Mouse (Mus musculus): ENCODE measurements around the gene Sds. TPM values are rescaled to one million over a fixed set of nuclear protein-coding genes. Genes with fewer than 3 reads are reported as not detected.

Sds gene
- polyA plus RNA-seq (2016; fragmentation: Nextera tagmentation; extraction: Ambion mirVana) = not detected in 2 replicates

GRCm38 (mm10) chr5:120476296-120476695 lies at the start of gene Sds:
Sds (plus strand) TSS chr5:120476526.
- H3K4me3 ChIP-seq = peak within 1 kb of the TSS; percentile 9; the same call in 1 of the 2 replicates
- H3K9me3 ChIP-seq = no peaks in the 10 kb centered on the region
- 16% methylated on average over 13 of the region's 13 CpGs for WGBS
- 0 out of 2 replicates have a peak within 1 kb of the TSS, but pooled peaks have one; percentile 52 for H3K27ac ChIP-seq
- H3K36me3 ChIP-seq (replicated peaks) = no peaks in the 10 kb centered on the region
- H3K4me1 ChIP-seq = peaks cover 14% of the 10 kb centered on the region
- peaks cover 18% of the 10 kb centered on the region; the same call in 1 of the 2 replicates for H3K27me3 ChIP-seq (ENCODE audit: poor library complexity, severe bottlenecking)
- DNase-seq (ENCODE audit: extremely low spot score, low spot score) = no peak

DNA sequence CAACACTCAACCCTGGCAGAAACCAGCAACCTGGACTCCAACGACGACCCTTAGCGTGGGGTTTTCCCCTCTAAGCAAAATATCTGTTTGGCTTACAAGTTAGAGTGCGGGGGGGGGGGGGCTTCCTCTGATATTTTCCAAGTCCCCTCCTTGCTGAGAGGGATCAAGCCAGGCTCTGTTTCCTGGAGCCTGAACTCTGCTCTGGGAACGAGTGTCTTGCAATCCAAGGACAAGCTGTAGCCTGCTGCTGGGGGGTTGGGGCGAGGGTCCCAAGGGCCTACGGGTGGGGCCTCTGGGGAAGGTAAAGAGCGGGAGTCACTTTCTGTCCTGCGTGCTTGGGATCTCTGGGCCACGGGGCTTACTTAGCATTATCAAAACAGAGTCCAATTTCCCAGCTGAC lies 49.8 kb upstream of the Sds start:
- H3K9me3 ChIP-seq = no peaks in the 10 kb centered on the region
- DNase-seq (ENCODE audit: extremely low spot score, low spot score) = peak; percentile 25
- no peaks in the 10 kb centered on the region for H3K36me3 ChIP-seq (replicated peaks)
- peak overlapping the region; percentile 61 for H3K4me3 ChIP-seq
- 1% methylated on average over 10 of the region's 10 CpGs for WGBS
- peak overlapping the region; percentile 69 for H3K27ac ChIP-seq
- H3K27me3 ChIP-seq (ENCODE audit: poor library complexity, severe bottlenecking) = peaks cover 100% of the 10 kb centered on the region
- H3K4me1 ChIP-seq = peaks cover 75% of the 10 kb centered on the region

DNA sequence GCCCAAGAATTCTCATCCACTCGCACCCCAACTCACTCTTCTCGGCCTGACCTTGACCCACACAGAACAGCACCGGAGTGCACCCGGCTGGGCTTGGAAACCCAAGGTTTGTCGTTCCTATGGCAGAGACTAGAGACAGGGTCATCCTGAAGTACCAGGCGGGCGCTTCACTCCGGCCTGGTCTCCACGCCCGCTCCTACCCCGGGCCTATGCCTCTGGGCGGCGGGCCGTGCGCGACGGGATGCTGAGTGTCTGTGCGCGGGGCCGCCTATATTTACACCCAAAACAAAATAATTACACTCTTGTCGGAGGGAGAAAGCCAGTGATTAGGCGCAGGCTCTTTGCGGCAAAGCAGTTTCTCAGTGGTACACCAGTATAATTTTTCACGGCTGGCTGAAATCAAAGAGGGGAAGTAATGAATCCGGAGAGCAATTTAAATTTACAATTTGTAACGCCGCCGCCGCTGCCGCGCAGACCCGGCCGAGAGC lies 48.8 kb upstream of the Sds start:
- H3K27ac ChIP-seq = peak overlapping the region; percentile 69
- peaks cover 100% of the 10 kb centered on the region for H3K27me3 ChIP-seq (ENCODE audit: poor library complexity, severe bottlenecking)
- H3K36me3 ChIP-seq (replicated peaks) = no peaks in the 10 kb centered on the region
- no peaks in the 10 kb centered on the region for H3K9me3 ChIP-seq
- peak; percentile 48 for DNase-seq (ENCODE audit: extremely low spot score, low spot score)
- H3K4me3 ChIP-seq = peak overlapping the region; percentile 61
- peaks cover 81% of the 10 kb centered on the region for H3K4me1 ChIP-seq
- under 1% methylated on average over 33 of the region's 33 CpGs for WGBS

GRCm38 (mm10) chr5:120428189-120428838 lies 48.0 kb upstream of the Sds start:
- H3K4me3 ChIP-seq = peak overlapping the region; percentile 61
- H3K27ac ChIP-seq = peak overlapping the region; percentile 69
- H3K4me1 ChIP-seq = peaks cover 87% of the 10 kb centered on the region
- H3K27me3 ChIP-seq (ENCODE audit: poor library complexity, severe bottlenecking) = peaks cover 100% of the 10 kb centered on the region
- DNase-seq (ENCODE audit: extremely low spot score, low spot score) = peak; percentile 25
- no peaks in the 10 kb centered on the region for H3K36me3 ChIP-seq (replicated peaks)
- 3% methylated on average over 21 of the region's 21 CpGs for WGBS
- H3K9me3 ChIP-seq = no peaks in the 10 kb centered on the region

- Histone ChIP-seq H3K4me3 (peak overlapping the region; percentile 61), H3K27me3 (ENCODE audit: poor library complexity, severe bottlenecking) (peaks cover 100% of the 10 kb centered on the region), H3K4me1 (peaks cover 94% of the 10 kb centered on the region), H3K27ac (peak overlapping the region; percentile 69; the same call in 1 of the 2 replicates), H3K36me3 (replicated peaks) (no peaks in the 10 kb centered on the region), H3K9me3 (no peaks in the 10 kb centered on the region)
- WGBS = 3% methylated on average over 5 of the region's 6 CpGs
- peak; percentile 37 for DNase-seq (ENCODE audit: extremely low spot score, low spot score)
These were observed 47.3 kb upstream of the Sds start for GRCm38 (mm10) chr5:120428990-120429389.

DNA sequence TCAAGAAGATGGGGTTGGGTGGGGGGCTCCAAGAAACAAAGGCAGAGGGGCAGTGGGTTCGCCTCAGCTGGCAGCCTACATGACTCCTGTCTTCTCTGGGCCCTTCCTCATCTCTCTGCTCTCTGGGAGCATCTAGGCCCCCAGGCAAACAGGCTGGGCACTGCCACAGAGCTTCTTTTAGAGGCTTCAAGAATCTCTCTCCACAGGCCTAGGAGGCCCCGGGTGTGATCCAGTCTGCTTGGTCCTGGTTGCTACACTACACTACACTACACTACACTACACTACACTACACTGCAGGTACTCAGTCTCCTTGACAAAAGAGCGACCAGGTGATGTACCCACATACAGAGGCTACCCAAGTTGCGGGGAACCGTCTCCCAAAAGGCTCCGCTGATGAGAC lies 46.6 kb upstream of the Sds start:
- 14% methylated on average over 6 of the region's 6 CpGs for WGBS
- DNase-seq (ENCODE audit: extremely low spot score, low spot score) = no peak
- no peaks in the 10 kb centered on the region for H3K9me3 ChIP-seq
- peak overlapping the region; percentile 61 for H3K4me3 ChIP-seq
- peaks cover 94% of the 10 kb centered on the region for H3K4me1 ChIP-seq
- peaks cover 100% of the 10 kb centered on the region for H3K27me3 ChIP-seq (ENCODE audit: poor library complexity, severe bottlenecking)
- H3K36me3 ChIP-seq (replicated peaks) = 0 out of 2 replicates have a peak, but pooled peaks cover under 1% of the 10 kb centered on the region
- H3K27ac ChIP-seq = peak overlapping the region; percentile 69

GRCm38 (mm10) chr5:120431001-120431583 lies 45.2 kb upstream of the Sds start:
- peaks cover 94% of the 10 kb centered on the region for H3K4me1 ChIP-seq
- H3K4me3 ChIP-seq = peak overlapping the region; percentile 61
- peaks cover 9% of the 10 kb centered on the region for H3K36me3 ChIP-seq (replicated peaks)
- H3K27me3 ChIP-seq (ENCODE audit: poor library complexity, severe bottlenecking) = peaks cover 100% of the 10 kb centered on the region
- H3K9me3 ChIP-seq = no peaks in the 10 kb centered on the region
- peak overlapping the region; percentile 92 for H3K27ac ChIP-seq
- WGBS = under 1% methylated on average over 30 of the region's 30 CpGs
- peak; percentile 63 for DNase-seq (ENCODE audit: extremely low spot score, low spot score)

DNA sequence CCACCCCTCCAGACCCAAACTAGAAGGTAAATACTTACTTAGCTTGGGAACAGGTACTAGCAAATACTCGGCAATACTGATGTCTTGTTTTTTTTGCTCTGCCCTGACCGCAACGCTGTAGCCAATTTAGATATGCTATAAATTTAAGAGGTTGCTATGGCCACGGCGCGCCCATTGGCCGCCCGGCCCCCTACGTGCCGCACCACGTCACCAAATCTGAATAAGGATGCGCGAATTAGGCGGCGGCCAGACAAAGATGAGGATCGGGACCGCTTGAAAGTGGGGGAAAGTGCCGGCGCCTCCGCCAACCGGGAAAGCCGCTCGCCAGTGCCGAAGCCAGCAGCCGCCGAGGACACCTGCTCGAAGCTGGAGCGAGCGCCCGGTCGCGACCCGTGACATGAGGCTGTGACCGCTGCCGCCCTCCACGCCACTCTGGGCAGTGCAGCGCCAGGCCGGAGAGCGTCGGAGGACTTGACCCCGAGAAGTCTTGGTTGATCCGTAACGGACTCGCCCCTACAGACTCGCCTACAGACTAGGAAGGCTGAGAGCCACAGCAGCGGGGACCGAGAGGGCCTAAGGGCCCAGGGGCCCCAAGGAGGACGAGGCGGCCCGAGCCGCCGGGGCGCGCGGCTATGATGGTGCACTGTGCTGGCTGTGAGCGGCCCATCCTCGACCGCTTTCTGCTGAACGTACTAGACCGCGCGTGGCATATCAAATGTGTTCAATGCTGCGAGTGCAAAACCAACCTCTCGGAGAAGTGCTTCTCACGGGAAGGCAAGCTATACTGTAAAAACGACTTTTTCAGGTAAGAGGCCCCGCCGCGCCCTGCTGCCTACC lies 44.5 kb upstream of the Sds start, which contains the start of gene Lhx5:
TSS of gene Lhx5 (plus strand) at position 51 of the 837 bp plus-strand sequence.
- Histone ChIP-seq H3K4me3 (peak within 1 kb of the TSS; percentile 61), H3K9me3 (no peaks in the 10 kb centered on the region), H3K4me1 (peaks cover 94% of the 10 kb centered on the region), H3K27me3 (ENCODE audit: poor library complexity, severe bottlenecking) (peaks cover 100% of the 10 kb centered on the region), H3K27ac (peak within 1 kb of the TSS; percentile 92), H3K36me3 (replicated peaks) (peaks cover 16% of the 10 kb centered on the region)
- DNase-seq (ENCODE audit: extremely low spot score, low spot score) = peak; percentile 79
- WGBS = under 1% methylated on average over 69 of the region's 69 CpGs

GRCm38 (mm10) chr5:120432486-120433015 lies 43.8 kb upstream of the Sds start:
- Histone ChIP-seq H3K27me3 (ENCODE audit: poor library complexity, severe bottlenecking) (peaks cover 100% of the 10 kb centered on the region), H3K4me1 (peaks cover 94% of the 10 kb centered on the region), H3K27ac (peak overlapping the region; percentile 92), H3K4me3 (peak overlapping the region; percentile 61), H3K36me3 (replicated peaks) (peaks cover 16% of the 10 kb centered on the region), H3K9me3 (no peaks in the 10 kb centered on the region)
- peak; percentile 62 for DNase-seq (ENCODE audit: extremely low spot score, low spot score)
- WGBS = 0% methylated on average over 9 of the region's 9 CpGs

DNA sequence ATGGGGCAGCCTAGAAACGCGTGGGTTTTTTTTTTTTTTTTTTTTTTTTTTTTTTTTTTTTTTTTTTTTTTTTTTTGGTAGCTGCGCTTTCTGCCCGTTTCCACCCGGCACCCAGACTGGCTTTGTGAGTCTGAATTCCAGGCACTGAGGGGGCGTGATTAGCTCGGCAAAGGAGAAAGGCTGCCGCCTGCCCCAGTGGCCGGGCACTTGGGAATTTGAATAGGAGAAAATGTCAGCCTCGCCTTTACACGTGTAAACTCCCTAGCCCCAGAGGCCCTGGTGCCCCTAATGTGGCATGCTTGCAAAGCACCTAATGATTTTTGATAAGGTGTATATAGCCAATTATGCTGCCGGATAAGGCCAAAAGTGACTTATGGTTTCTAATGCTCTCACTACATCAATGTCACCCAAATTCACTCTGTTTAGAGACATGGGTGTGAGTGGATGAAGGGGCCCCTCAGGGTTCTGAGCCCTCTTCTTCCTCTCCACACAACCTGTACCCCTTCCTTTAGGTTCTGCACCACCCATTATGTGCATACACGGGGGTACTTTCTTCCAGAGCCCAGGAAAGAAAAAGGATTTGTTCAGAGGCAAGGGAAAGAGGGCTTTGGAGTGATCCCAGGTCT lies 43.1 kb upstream of the Sds start:
- 2% methylated on average over 13 of the region's 13 CpGs for WGBS
- Histone ChIP-seq H3K4me3 (peak overlapping the region; percentile 61), H3K27ac (peak overlapping the region; percentile 92), H3K9me3 (no peaks in the 10 kb centered on the region), H3K27me3 (ENCODE audit: poor library complexity, severe bottlenecking) (peaks cover 100% of the 10 kb centered on the region), H3K36me3 (replicated peaks) (peaks cover 16% of the 10 kb centered on the region), H3K4me1 (peaks cover 94% of the 10 kb centered on the region)
- peak; percentile 61 for DNase-seq (ENCODE audit: extremely low spot score, low spot score)

- DNase-seq (ENCODE audit: extremely low spot score, low spot score) = peak; percentile 42
- peaks cover 100% of the 10 kb centered on the region for H3K27me3 ChIP-seq (ENCODE audit: poor library complexity, severe bottlenecking)
- peaks cover 16% of the 10 kb centered on the region for H3K36me3 ChIP-seq (replicated peaks)
- H3K4me3 ChIP-seq = peak overlapping the region; percentile 61
- 4% methylated on average over 21 of the region's 21 CpGs for whole genome bisulfite sequencing
- H3K9me3 ChIP-seq = no peaks in the 10 kb centered on the region
- peak overlapping the region; percentile 92 for H3K27ac ChIP-seq
- peaks cover 94% of the 10 kb centered on the region for H3K4me1 ChIP-seq
These were observed 42.0 kb upstream of the Sds start for GRCm38 (mm10) chr5:120434231-120434735.
